Mouse (Mus musculus): ENCODE measurements around the gene Dnajc1.
A peak's percentile ranks its signal among the peaks of the same experiment; 100 is the strongest.

Gene Dnajc1

GRCm38 (mm10) chr2:18285175-18285574, 107.5 kb downstream of the Dnajc1 start:
- no peak for DNase-seq

DNA sequence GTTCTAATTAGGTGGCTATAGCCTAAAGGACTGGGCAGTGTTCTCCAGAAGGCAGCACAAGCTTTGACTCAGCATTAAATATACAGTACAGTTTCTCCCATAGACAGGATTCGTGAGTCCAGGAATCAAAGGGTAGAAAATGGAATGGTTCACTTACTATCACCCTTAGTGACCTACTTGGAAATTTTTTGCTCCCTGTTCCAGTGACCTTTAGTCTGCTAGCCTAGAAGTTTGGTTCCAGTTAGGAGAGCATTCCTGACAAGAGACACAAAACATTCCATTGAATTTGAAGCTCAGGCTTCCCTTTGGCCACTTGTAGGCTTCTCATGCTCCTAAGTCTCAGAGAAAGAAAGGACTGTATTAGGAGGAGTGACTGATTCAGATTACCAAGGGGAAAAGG, 126.9 kb downstream of the Dnajc1 start:
- DNase-seq, result no peak

GRCm38 (mm10) chr2:18264579-18264978, 128.1 kb downstream of the Dnajc1 start:
- no peak for DNase-seq

GRCm38 (mm10) chr2:18262298-18262697, 130.3 kb downstream of the Dnajc1 start:
- no peak for DNase-seq

DNA sequence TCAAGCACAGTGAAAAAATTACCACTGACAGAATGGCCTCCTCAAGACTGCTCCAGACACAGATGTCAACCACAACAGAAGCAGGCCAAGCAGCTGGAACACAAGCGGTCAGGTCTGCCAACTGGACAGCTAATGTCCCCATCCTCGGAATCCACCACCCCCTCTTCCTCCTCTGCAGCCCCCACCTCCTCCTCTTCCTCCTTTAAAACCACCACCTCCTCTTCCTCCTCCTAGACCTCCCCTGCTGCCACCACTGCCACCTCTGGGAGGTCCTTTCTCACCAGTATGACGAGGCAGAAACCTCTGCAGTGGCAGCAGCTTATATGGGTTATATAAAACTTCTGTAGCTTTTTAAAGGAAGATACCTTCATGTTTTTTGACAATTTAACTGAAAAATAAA, 143.4 kb downstream of the Dnajc1 start:
- no peak for DNase-seq

- no peak for DNase-seq
These were observed 157.1 kb downstream of the Dnajc1 start for GRCm38 (mm10) chr2:18235524-18235923.

- DNase-seq, result no peak
These were observed 159.6 kb downstream of the Dnajc1 start for GRCm38 (mm10) chr2:18232883-18233567.

DNA sequence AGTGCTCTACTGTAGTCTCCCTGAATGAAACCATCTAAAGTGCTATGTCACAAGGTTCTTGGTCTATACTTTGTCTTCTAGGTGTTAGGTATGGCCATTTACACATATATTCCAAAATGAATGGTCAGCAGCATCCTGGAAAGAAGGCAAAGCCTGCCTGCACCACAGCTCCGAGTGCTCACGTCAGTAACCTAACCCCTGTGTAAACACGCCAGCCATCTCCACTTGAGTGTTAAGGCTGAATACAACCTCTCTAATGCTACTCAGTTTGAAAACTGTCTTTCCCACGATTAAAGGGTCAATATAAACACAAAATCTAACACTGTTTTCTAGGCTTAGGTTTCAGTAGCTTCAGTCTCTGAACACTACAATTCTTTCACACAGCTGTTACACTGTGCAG, 161.5 kb downstream of the Dnajc1 start:
- no peak for DNase-seq

GRCm38 (mm10) chr2:18229279-18229678, 163.4 kb downstream of the Dnajc1 start:
- DNase-seq, result no peak

DNA sequence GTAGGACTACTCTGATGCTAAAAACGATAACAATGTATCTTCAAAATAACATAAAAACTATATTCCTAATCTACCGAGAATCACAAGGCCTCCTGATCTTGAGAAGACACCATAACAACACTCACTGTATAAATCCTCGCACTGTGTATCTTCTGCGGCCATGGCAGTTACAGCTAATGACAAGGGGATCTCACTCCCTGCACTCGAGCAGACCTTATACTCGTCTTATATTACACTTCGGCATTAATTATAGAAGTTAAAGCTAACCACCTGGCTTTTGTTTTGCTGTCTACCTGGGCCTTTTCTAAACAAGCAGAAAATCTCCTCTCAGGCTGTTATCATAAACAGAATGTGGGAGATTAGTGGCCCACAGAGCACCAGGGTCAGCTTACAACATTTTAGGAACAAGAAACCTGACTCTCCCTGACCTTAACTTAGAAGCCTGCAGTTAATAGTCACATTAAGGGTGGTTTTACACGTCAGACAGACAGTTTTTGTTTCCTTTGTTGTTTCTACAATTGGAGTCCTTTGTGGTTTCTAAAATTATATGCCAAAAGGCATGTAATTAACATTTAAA, 164.1 kb downstream of the Dnajc1 start:
- DNase-seq, result no peak

DNA sequence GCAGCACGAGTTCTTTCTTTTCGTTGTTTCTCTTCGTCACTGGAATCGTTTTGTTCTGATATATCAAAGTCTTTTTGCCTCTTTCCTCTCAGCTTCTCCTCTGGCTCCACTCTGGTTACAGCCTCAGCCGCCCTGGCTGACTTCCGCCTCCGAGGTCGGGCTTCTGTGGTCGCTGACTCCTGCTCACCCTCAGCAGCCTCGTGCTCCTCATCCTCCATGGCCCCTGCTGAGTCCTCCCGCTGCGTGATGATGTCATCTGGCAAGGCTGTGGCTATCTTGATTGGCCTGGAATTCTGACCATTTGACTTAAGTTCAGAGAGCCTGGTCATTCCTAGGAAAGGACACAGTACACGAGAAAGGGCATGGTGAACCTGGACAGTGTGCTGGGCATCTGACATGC, 173.1 kb downstream of the Dnajc1 start:
- DNase-seq, result no peak

DNA sequence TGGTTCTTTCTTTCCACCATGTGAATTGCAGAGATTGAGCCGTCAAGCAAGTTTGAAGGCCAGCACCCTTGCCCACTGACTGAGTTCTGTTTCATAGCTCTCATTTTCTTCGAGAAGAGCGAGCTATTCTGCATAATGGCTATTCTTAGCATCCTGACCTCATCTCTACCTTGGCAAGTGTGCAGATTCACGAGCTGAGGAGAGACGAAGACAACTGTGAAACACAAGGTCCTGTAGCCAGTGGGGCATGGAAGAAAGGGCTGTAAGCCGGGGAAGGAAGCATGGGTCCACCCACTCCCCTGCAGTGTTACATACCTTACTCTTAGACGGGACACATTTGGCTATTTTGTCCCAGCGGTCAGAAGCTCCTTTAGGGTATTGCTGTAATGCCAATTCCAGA, 173.5 kb downstream of the Dnajc1 start:
- DNase-seq, result peak; percentile 66

DNA sequence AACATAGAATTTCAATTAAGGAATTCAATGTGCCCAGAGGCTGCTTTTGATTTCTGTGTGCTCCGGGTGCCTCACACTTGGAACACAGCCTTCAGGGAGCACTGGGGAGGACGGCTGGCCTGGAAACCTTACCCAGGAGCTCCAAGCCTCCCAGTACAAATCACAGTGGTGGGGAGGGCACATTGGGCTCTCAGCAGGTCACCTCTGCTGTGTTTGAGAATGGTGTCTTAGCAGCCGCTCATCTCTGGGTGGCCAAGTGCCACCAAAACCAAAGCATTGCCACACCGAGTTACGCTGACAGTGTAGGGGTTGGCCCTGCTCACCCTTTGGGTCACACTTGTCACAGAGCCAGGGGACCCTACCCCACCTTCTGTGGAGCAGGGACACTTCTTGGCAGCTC, 174.1 kb downstream of the Dnajc1 start:
- peak; percentile 75 for DNase-seq

DNA sequence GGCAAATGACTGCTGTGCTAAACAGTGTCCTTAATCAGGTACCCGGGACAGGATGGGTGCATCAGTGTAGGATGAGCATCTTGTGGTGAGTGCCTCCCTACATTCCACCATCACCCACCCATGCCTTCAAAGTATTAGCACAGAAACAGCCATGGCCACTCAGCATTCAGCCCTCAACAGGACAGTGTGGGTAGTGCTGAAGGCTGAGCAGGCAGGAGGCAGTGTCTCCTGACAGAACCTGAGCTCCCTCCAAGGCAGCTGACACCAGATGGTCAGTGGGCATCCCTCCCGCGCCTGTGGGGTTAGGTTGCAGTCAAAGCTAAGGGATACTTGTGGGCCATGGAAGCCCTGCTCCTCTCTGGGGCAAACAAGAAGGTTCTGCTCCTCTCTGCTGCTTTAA, 174.8 kb downstream of the Dnajc1 start:
- DNase-seq, result peak; percentile 95

DNA sequence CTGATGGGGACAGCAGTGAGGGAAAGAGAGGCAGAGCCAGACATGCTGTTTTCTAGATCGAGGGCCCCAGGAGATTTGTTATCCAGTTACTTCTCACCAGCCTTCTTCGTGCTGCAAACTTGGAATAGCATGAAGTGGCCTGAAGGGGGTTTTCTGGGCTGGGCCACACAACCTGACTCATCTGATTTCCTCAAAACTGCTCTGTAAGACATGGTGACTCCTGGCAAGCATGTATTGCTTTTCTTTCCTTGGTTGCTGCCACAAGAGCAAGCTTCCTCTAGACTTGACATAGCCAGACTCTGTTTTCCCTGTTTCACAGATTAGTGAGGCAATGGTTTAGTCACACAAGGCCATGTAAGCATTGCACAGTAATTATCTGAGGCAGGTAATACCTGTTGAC, 178.6 kb downstream of the Dnajc1 start:
- no peak for DNase-seq

DNA sequence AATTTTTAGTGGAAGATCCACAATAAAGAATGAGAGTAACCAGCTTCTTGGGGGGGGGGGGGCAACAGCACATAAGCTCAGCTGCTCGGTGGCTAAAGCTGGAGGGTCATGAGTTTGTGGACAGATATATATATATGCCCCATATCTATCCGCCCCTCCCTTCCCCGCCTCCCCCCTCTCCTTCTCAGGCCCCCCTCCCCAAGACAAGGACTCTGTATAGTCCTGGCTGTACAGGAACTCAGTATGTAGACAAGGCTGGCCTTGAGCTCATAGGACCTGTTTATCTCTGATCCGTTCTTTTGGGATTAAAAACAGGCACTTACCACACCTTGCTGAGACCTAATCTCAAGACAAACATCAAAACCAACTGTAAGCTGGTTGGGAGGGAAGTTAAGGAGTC, 182.7 kb downstream of the Dnajc1 start:
- DNase-seq, result no peak

DNA sequence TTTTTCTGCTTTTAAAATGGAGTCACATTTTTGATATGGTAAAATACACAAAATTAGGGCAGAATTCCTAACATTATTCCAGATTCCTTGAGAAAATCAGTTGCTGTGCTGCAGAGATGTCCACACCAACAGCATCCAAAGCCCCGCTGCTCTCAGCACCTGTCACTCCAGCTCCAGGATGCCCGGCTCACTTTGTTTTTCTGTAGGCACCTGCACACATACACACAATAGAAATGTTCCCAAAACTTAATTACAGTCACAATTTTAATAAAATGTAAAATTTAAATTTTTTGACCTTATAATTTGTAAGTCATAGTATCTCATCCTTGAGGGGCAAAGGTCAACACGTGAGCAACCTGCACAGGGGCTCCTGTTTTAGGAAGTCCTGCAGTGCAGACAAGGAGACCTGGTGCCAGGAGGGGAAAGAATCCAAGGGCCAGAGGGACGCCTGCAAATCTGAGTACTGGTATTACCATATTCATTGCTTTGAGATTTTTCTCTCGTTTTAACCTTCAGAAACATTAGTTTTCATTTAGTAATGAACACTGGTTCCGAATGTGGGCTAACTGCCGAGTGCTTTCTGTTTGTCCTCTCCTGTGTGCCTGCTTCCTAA, 183.3 kb downstream of the Dnajc1 start:
- DNase-seq, result peak; percentile 70

GRCm38 (mm10) chr2:18208578-18208977, 184.1 kb downstream of the Dnajc1 start:
- DNase-seq, result no peak

GRCm38 (mm10) chr2:18206811-18207210, 185.8 kb downstream of the Dnajc1 start:
- no peak for DNase-seq

DNA sequence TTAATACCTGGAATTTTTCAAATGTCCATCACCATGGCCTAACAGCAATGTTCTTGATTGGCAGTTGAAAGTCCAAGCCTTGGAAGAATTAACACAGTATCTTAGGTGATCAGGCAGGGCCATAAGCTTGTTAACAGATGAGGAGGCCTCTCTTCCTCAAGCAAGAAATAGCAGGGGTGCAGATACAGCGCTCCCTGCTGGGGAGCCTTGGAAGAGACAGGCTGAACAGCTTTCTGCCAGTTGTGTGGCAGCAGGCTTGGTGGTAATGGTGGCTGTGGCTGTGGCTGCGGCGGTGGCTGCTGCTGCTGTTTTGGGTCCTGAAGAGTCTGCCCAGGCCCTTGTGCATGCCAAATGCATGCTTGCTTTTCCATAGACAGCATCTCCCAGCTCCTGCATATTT, 187.5 kb downstream of the Dnajc1 start:
- peak; percentile 48 for DNase-seq

DNA sequence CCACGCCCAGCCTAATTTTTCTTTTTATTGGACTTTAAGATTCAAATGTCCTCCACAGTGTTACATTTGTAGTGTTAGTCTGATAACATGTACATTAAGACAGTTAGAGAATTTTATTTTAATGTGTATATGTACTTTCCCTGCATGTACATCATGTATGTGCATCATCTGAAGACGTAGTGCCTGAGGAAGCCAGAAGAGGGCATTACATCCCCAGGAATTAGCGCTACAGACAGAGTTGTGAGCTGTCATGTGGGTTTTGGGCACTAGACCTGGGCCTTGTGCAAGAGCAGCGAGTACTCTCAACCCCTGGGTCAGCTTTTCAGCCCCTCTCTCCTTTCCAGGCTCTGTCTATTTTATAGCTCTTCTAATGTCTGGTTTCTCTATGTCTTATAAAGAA, 189.7 kb downstream of the Dnajc1 start:
- DNase-seq, result no peak

GRCm38 (mm10) chr2:18201820-18202462, 190.7 kb downstream of the Dnajc1 start:
- DNase-seq, result no peak

DNA sequence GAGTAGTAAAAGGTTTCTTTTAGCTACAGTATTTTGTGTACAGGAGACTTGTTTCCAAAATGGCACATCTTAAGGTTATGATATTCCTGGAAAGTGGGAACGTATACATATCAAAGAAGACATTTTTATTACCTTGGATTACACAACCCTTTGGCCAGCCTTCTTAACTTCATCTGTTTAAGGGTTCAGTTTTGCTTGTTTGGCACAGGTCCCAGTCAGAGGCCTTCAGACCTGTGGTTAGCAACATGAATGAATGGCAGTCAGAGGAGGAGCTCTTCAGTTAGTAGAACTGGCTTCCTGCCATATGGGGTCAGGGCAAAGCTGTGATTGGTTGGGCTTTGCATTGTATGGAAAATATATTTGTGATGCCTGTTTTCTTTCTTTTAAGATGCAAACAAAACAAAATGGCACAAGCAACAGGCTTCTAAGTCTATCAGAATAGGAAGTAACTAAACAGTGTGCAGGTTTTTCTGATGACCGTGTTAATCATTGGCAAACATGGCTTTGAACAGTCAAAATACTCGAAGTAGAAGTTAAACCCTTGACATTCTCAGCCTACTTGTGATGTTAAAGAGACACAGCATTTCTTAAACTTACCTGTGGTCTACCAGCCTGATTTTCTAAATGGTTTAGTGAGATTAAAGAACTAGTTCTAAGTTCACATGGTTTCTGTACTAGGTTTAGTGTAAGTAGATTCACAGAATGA, 196.8 kb downstream of the Dnajc1 start:
- no peak for DNase-seq
